In the genomic region with DNA sequence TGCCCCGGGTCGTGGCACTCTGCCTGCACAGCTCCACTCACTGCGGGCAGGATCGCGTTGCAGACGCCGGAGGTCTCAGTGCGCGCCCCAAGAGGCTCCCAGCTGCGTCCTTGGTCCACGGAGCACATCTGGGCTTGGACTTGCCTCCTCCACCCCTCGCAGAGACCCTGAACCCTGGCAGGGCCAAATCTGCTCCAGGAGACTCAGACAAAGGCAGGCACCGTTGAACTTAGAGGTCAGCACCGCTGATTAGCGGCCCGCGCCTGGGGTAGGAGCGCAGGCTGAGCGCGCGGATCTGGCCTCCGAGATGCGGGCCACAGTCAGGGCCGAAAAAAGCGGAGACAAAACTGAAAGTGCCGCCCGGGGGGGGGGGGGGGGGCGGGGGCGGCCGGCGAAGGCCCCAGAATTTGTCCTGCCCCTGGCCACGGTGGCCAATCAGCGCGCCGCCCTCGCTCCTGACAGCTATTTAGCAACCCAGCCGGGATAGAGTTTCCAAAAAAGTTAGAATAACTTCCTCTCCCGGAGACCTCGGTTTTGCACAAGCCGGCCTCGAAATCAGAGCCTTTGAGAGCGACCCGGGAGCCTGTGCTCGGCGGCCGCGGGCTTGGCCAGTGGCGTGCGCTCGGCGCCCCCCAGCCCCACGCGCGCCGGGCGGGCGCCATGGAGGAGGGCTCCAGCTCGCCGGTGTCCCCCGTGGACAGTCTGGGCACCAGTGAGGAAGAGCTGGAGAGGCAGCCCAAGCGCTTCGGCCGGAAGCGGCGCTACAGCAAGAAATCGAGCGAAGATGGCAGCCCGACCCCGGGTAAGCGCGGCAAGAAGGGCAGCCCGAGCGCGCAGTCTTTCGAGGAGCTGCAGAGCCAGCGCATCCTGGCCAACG, we compare ENCODE assay signal across 8 mouse cellular contexts. TPM values are rescaled to one million over a fixed set of nuclear protein-coding genes. Genes with fewer than 3 reads are reported as not detected.
DNase-seq lines count a peak whose midpoint lies in the region; ATAC-seq and TF ChIP-seq lines count a peak whose summit lies in the region.

A gene (plus strand): TSS at position 495 of the 877 bp plus-strand sequence.

- H3K4me3 ChIP-seq in cortical plate, adult 2 months (ENCODE audit: insufficient read depth, low read length), result peak within 1 kb of the TSS; percentile 67
- H3K4me3 ChIP-seq in intestine, embryonic 14.5 days (ENCODE audit: low read depth, low read length), result peak within 1 kb of the TSS; percentile 55
- H3K4me3 ChIP-seq in liver, embryonic 16.5 days (ENCODE audit: low read depth, low read length), result peak within 1 kb of the TSS; percentile 42
- peak within 1 kb of the TSS; percentile 43 for H3K4me3 ChIP-seq in olfactory bulb, adult 2 months (ENCODE audit: insufficient read depth, low read depth, low read length)

- no peak within 1 kb of the TSS for H3K27ac ChIP-seq in cortical plate, adult 2 months (ENCODE audit: insufficient read depth, low read length)
- H3K27ac ChIP-seq in intestine, embryonic 14.5 days (ENCODE audit: low read depth), result peak within 1 kb of the TSS; percentile 73
- H3K27ac ChIP-seq in liver, embryonic 16.5 days (ENCODE audit: low read length), result no peak within 1 kb of the TSS
- no peak within 1 kb of the TSS for H3K27ac ChIP-seq in olfactory bulb, adult 2 months (ENCODE audit: insufficient read depth, low read depth, low read length)

- peak; percentile 57 for DNase-seq in Muller cell, postnatal 12 days (ENCODE audit: inconsistent ontology term)
- no peak for DNase-seq in gonadal fat pad, adult 2 months (ENCODE audit: low read depth)
- peak; percentile 81 for DNase-seq in intestine, embryonic 14.5 days (ENCODE audit: low spot score)
- no peak for DNase-seq in MN1 (ENCODE audit: low spot score)
- no peak for DNase-seq in cerebellum, adult 11 months

- H3K4me1 ChIP-seq in cortical plate, adult 2 months (ENCODE audit: control insufficient read depth, insufficient read depth, low read length), result no peaks in the 10 kb centered on the region
- H3K4me1 ChIP-seq in intestine, embryonic 14.5 days (replicated peaks; ENCODE audit: control insufficient read depth, insufficient read depth, low read length), result peaks cover 24% of the 10 kb centered on the region
- no peaks in the 10 kb centered on the region for H3K4me1 ChIP-seq in liver, embryonic 16.5 days (ENCODE audit: control insufficient read depth, low read depth, low read length)
- H3K4me1 ChIP-seq in olfactory bulb, adult 2 months (ENCODE audit: control insufficient read depth, insufficient read depth, low read length), result peaks cover 15% of the 10 kb centered on the region

- H3K9me3 ChIP-seq in intestine, embryonic 14.5 days (ENCODE audit: control insufficient read depth, low read length), result no peaks in the 10 kb centered on the region
- H3K9me3 ChIP-seq in liver, embryonic 16.5 days (replicated peaks; ENCODE audit: control insufficient read depth, low read length), result no peaks in the 10 kb centered on the region

- peak; percentile 63 for ATAC-seq in intestine, embryonic 14.5 days (replicated peaks; ENCODE audit: low FRiP score, low TSS enrichment, low read depth)
- ATAC-seq in liver, embryonic 16.5 days (ENCODE audit: low read depth), result no peak

- no peak for TF ChIP-seq POLR2A in cortical plate, adult 2 months (IDR thresholded peaks at IDR 0.05; ENCODE audit: extremely low read depth, insufficient read depth, low read length)
- TF ChIP-seq POLR2A in olfactory bulb, adult 2 months (IDR thresholded peaks at IDR 0.05; ENCODE audit: insufficient read depth, low read depth, low read length), result no peak

- under 1% methylated on average over 71 of the region's 77 CpGs for WGBS in intestine, embryonic 14.5 days
- 2% methylated on average over 73 of the region's 77 CpGs for WGBS in liver, embryonic 16.5 days (ENCODE audit: insufficient replicate concordance)
- WGBS in olfactory bulb, adult 2 months, result under 1% methylated on average over 76 of the region's 77 CpGs

- peak within 1 kb of the TSS; percentile 83 for H3K4me2 ChIP-seq in intestine, embryonic 14.5 days (ENCODE audit: low read length)
- H3K4me2 ChIP-seq in liver, embryonic 16.5 days (ENCODE audit: low read depth, low read length), result peak within 1 kb of the TSS; percentile 56

- H3K9ac ChIP-seq in intestine, embryonic 14.5 days (ENCODE audit: low read length), result peak within 1 kb of the TSS; percentile 56
- no peak within 1 kb of the TSS for H3K9ac ChIP-seq in liver, embryonic 16.5 days (ENCODE audit: low read depth, low read length)

- no peaks in the 10 kb centered on the region for H3K36me3 ChIP-seq in intestine, embryonic 14.5 days (ENCODE audit: control insufficient read depth, insufficient read depth, low read length)
- H3K36me3 ChIP-seq in liver, embryonic 16.5 days (ENCODE audit: control insufficient read depth, insufficient read depth), result no peaks in the 10 kb centered on the region

- peaks cover 42% of the 10 kb centered on the region for H3K27me3 ChIP-seq in intestine, embryonic 14.5 days (replicated peaks; ENCODE audit: control insufficient read depth, insufficient read depth, low read length)
- peaks cover 44% of the 10 kb centered on the region for H3K27me3 ChIP-seq in liver, embryonic 16.5 days (ENCODE audit: control insufficient read depth, insufficient read depth, low read depth, low read length)

- no peak for TF ChIP-seq CTCF in cortical plate, adult 2 months (IDR thresholded peaks at IDR 0.05; ENCODE audit: extremely low read depth, insufficient read depth, low read length)
- no peak for TF ChIP-seq CTCF in olfactory bulb, adult 2 months (IDR thresholded peaks at IDR 0.05; ENCODE audit: insufficient read depth, low read depth, low read length)

RNA-seq across cellular contexts. Expression of the gene that starts here (rescaled TPM):
- 1.2 and 1.6 TPM in 2 replicates for polyA plus RNA-seq in cortical plate, adult 2 months (2012; rRNA removed)
- 16.9 and 20.0 TPM in 2 replicates for polyA plus RNA-seq in gonadal fat pad, adult 2 months (2012; rRNA removed)
- polyA plus RNA-seq in intestine, embryonic 14.5 days (2014; fragmentation: Nextera tagmentation; extraction: Ambion mirVana), result 7.1 and 9.7 TPM in 2 replicates
- 0.20 TPM in 1 of 2 replicates, not detected in the other for polyA plus RNA-seq in liver, embryonic 16.5 days (2015; fragmentation: Nextera tagmentation; extraction: Ambion mirVana)
- not detected in 2 replicates for polyA plus RNA-seq in olfactory bulb, adult 2 months (2012; ENCODE audit: insufficient read depth, insufficient read length, low replicate concordance, missing spikeins)

Comparison
In these comparisons a context has a peak if more than half of its experiments do, and no peak if none do; other contexts are left out.
1. DNase-seq: peak in Muller cell, postnatal 12 days (single experiment) and intestine, embryonic 14.5 days (single experiment); none in gonadal fat pad, adult 2 months (single experiment), MN1 (single experiment) and cerebellum, adult 11 months (single experiment).
2. Peak in every context shown above with its lines, with median percentiles within 50 percentile points of each other: H3K4me3 ChIP-seq.